Mouse (Mus musculus): Measurements from ENCODE around the gene Lclat1. TPM values are rescaled to one million over a fixed set of nuclear protein-coding genes. Genes with fewer than 3 reads are reported as not detected.
A peak's percentile ranks its signal among the peaks of the same experiment; 100 is the strongest.
"Not testable (repeated sequence)": the region's sequence is repeated elsewhere in the genome, so short reads cannot be mapped to it uniquely, and the experiment has no call there.

Lclat1 gene
- total and polyA plus RNA-seq, 3 experiments, result 6.3 to 9.6 (median 7.0) TPM

DNA sequence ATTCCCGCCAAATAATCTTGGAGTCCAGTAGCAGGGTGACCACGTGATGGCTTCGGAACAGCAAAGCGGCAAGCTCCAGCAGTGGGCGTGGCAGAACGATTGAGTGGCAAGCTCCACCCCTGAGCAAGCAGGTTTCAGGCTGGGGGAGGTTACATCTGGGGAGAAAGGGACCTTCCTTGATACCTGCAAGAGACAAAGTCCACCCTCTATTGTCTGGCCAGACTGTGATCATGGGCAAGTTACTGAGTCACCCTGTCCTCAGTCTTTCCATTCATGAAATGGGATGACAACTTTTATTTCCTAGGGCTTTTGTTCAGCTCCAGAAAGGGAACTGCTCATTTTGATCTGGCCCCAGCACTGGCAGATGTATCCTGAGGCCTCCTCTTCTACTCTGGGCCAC is 174.9 kb downstream of the Lclat1 start:
- peaks cover 12 to 37% of the 10 kb centered on the region in 2 experiments for H3K4me1 ChIP-seq (ENCODE audit: control insufficient read depth in 1 of 2, insufficient read depth in 2 of 2)
- H3K79me2 ChIP-seq (replicated peaks; ENCODE audit: control insufficient read depth, extremely low read depth, insufficient read depth, poor library complexity, severe bottlenecking); H3K4me3 ChIP-seq (replicated peaks in 1 of 3; ENCODE audit: low read depth in 2 of 3, low read length in 2 of 3, poor library complexity in 1 of 3); H3K27me3 ChIP-seq (replicated peaks); H3K27ac ChIP-seq (ENCODE audit: insufficient read depth, low read depth); dilution Hi-C loops (cut with MboI; ENCODE audit: extremely low pct_ligation_motif_present, extremely low pct_unique_long_range_greater_than_20kb, low sequenced_read_pairs); H3K9me3 ChIP-seq (replicated peaks; ENCODE audit: low read length); H3K36me3 ChIP-seq (replicated peaks in 1 of 2; ENCODE audit: control insufficient read depth in 1 of 2, insufficient read depth in 1 of 2, low read length in 1 of 2); H3K4me2 ChIP-seq (ENCODE audit: insufficient read depth, low read depth, poor library complexity, severe bottlenecking); H3K9ac ChIP-seq (ENCODE audit: insufficient read depth, low read depth); DNase-seq (ENCODE audit: extremely low read depth): not testable (repeated sequence)
- in situ Hi-C loops (cut with MboI; ENCODE audit: low pct_ligation_motif_present, low pct_unique_long_range_greater_than_20kb, low sequenced_read_pairs), result loop anchor here (5.0 kb wide), 1 partner anchor 90 kb away; no protein-coding TSS in a partner anchor
- peak; percentile 45 for TF ChIP-seq USF1 (IDR thresholded peaks at IDR 0.05; ENCODE audit: low read depth, low read length)
- TF ChIP-seq MAX (IDR thresholded peaks at IDR 0.05; ENCODE audit: low read length), result 0 out of 2 replicates have a peak, but pooled peaks have one; percentile 15

GRCm38 (mm10) chr17:73284301-73284700 is 176.5 kb downstream of the Lclat1 start:
- in situ Hi-C loops (cut with MboI; ENCODE audit: low pct_ligation_motif_present, low pct_unique_long_range_greater_than_20kb, low sequenced_read_pairs), result loop anchor here (5.0 kb wide), 1 partner anchor 92 kb away; no protein-coding TSS in a partner anchor
- TF ChIP-seq NELFE (IDR thresholded peaks at IDR 0.05; ENCODE audit: low read depth, low read length) (no peak), MAZ (IDR thresholded peaks at IDR 0.05; ENCODE audit: low read depth, low read length) (no peak), GABPA (IDR thresholded peaks at IDR 0.05; ENCODE audit: insufficient replicate concordance, low read depth, low read length) (no peak), ZMIZ1 (IDR thresholded peaks at IDR 0.05; ENCODE audit: low read depth, low read length) (no peak), ETS1 (conservative IDR thresholded peaks at IDR 0.05; ENCODE audit: low read depth, low read length) (no peak)
- Histone ChIP-seq H3K9ac (ENCODE audit: insufficient read depth, low read depth) (no peak overlapping the region), H3K27ac (ENCODE audit: insufficient read depth, low read depth) (no peak overlapping the region), H3K9me3 (replicated peaks; ENCODE audit: low read length) (no peaks in the 10 kb centered on the region), H3K79me2 (replicated peaks; ENCODE audit: control insufficient read depth, extremely low read depth, insufficient read depth, poor library complexity, severe bottlenecking) (no peaks in the 10 kb centered on the region), H3K4me1 (ENCODE audit: control insufficient read depth in 1 of 2, insufficient read depth in 2 of 2) (peaks cover 9 to 37% of the 10 kb centered on the region in 2 experiments), H3K36me3 (replicated peaks in 1 of 2; ENCODE audit: control insufficient read depth in 1 of 2, insufficient read depth in 1 of 2, low read length in 1 of 2) (no peaks in the 10 kb centered on the region), H3K27me3 (replicated peaks) (no peaks in the 10 kb centered on the region), H3K4me3 (replicated peaks in 1 of 3; ENCODE audit: low read depth in 2 of 3, low read length in 2 of 3, poor library complexity in 1 of 3) (no peak overlapping the region), H3K4me2 (ENCODE audit: insufficient read depth, low read depth, poor library complexity, severe bottlenecking) (no peak overlapping the region)
- DNase-seq (ENCODE audit: extremely low read depth), result no peak
- dilution Hi-C loops (cut with MboI; ENCODE audit: extremely low pct_ligation_motif_present, extremely low pct_unique_long_range_greater_than_20kb, low sequenced_read_pairs), result no loop called here

Other genes with a start within 250 kb of the Lclat1 start
- 12.2 and 14.4 TPM in 2 replicates for gene Lbh, start 189.7 kb upstream of the Lclat1 start, total RNA-seq (2012; rRNA removed)
- 13.1 and 16.7 TPM in 2 replicates for gene Lbh, start 189.7 kb upstream of the Lclat1 start, total RNA-seq (2014; rRNA removed)
- gene Lbh, start 189.7 kb upstream of the Lclat1 start, polyA plus RNA-seq (2012; ENCODE audit: insufficient read length, low read depth), result 26.0 and 30.0 TPM in 2 replicates

Measured in CH12.LX (cell line).